Mouse (Mus musculus) E14TG2a.4 (cell line): ENCODE measurements around the gene Ccs.

Source experiments
- CTCF ChIP-seq: conservative IDR thresholded peaks from 2 replicates; pipeline ENCODE4 v1.5.1; 2014; ENCODE audit warnings: low read length
- NANOG ChIP-seq: IDR thresholded peaks from 2 replicates; pipeline ENCODE4 v1.6.1; 2014; ENCODE audit warnings: borderline replicate concordance, low read length, mixed read lengths
- POU5F1 ChIP-seq: IDR thresholded peaks from 2 replicates; pipeline ENCODE4 v1.6.1; 2014; ENCODE audit warnings: low read length, borderline replicate concordance

GRCm38 (mm10) chr19:4820678-4821303 lies 18.3 kb downstream of the Ccs start:
- TF ChIP-seq CTCF (no peak; the same call in 1 of the 2 replicates), NANOG (no peak), POU5F1 (no peak)
